Mouse (Mus musculus): ENCODE data around the gene Fbln7. TPM values are rescaled to one million over a fixed set of nuclear protein-coding genes. Genes with fewer than 3 reads are reported as not detected.
A peak's percentile ranks its signal among the peaks of the same experiment; 100 is the strongest.

The Fbln7 gene
- not detected in 2 replicates for polyA plus RNA-seq (2012; ENCODE audit: insufficient read depth, insufficient read length, missing spikeins)

DNA sequence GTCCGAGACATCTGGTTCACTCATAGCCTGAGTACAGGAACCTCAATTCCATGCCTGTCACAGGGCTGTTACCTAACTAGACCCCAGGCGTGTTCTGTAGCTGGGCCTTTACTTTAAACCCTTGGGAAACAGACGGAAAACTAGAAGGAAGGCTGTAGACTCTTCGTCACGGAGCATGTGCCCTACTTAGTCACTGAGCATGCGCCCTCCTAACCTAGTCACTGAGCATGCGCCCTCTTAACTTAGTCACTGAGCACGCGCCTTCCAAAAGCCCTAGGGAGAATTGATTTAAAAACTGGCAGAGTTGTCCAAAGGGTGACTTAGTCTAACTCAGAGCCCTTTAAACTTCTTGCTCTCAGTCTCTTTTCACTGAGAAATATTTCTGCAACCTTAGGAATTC, at the start of gene Fbln7:
Fbln7 (plus strand) TSS at position 346 of the 400 bp plus-strand sequence.
- 0 out of 2 replicates have a peak within 1 kb of the TSS, but pooled peaks have one; percentile 1 for H3K4me3 ChIP-seq (ENCODE audit: insufficient read depth, low read length)
- TF ChIP-seq CTCF (IDR thresholded peaks at IDR 0.05; ENCODE audit: low read depth, low read length) (no peak), POLR2A (IDR thresholded peaks at IDR 0.05; ENCODE audit: borderline replicate concordance, low read depth, low read length) (no peak)
- H3K27ac ChIP-seq (ENCODE audit: insufficient read depth, low read depth, low read length): no peak within 1 kb of the TSS
- no peaks in the 10 kb centered on the region for H3K4me1 ChIP-seq (ENCODE audit: control insufficient read depth, insufficient read depth, low read length)

GRCm38 (mm10) chr2:128816311-128816710, 46.5 kb upstream of the Fbln7 start:
- Histone ChIP-seq H3K4me1 (ENCODE audit: control insufficient read depth, insufficient read depth, low read length) (peaks cover 11% of the 10 kb centered on the region), H3K4me3 (ENCODE audit: insufficient read depth, low read length) (no peak overlapping the region)
- no peak for TF ChIP-seq POLR2A (IDR thresholded peaks at IDR 0.05; ENCODE audit: borderline replicate concordance, low read depth, low read length)
- no peak for TF ChIP-seq CTCF (IDR thresholded peaks at IDR 0.05; ENCODE audit: low read depth, low read length)

GRCm38 (mm10) chr2:128816916-128817315, 45.9 kb upstream of the Fbln7 start:
- Histone ChIP-seq H3K27ac (ENCODE audit: insufficient read depth, low read depth, low read length) (peak overlapping the region; percentile 45; the same call in 1 of the 2 replicates), H3K4me1 (ENCODE audit: control insufficient read depth, insufficient read depth, low read length) (peaks cover 17% of the 10 kb centered on the region), H3K4me3 (ENCODE audit: insufficient read depth, low read length) (no peak overlapping the region)
- TF ChIP-seq CTCF (IDR thresholded peaks at IDR 0.05; ENCODE audit: low read depth, low read length) (no peak), POLR2A (IDR thresholded peaks at IDR 0.05; ENCODE audit: borderline replicate concordance, low read depth, low read length) (no peak)

More at GRCm38 (mm10) chr2:128816311-128816710, 46.5 kb upstream of the Fbln7 start:
- no peak overlapping the region for H3K27ac ChIP-seq (ENCODE audit: insufficient read depth, low read depth, low read length)

GRCm38 (mm10) chr2:128817387-128817785, 45.4 kb upstream of the Fbln7 start:
- H3K4me3 ChIP-seq (ENCODE audit: insufficient read depth, low read length): peak overlapping the region; percentile 69
- TF ChIP-seq CTCF (IDR thresholded peaks at IDR 0.05; ENCODE audit: low read depth, low read length) (no peak), POLR2A (IDR thresholded peaks at IDR 0.05; ENCODE audit: borderline replicate concordance, low read depth, low read length) (0 out of 2 replicates have a peak, but pooled peaks have one; percentile 52)
- peak overlapping the region; percentile 97 for H3K27ac ChIP-seq (ENCODE audit: insufficient read depth, low read depth, low read length)
- H3K4me1 ChIP-seq (ENCODE audit: control insufficient read depth, insufficient read depth, low read length): peaks cover 19% of the 10 kb centered on the region

- H3K4me3 ChIP-seq (ENCODE audit: insufficient read depth, low read length): peak within 1 kb of the TSS; percentile 91
- TF ChIP-seq POLR2A (IDR thresholded peaks at IDR 0.05; ENCODE audit: borderline replicate concordance, low read depth, low read length) (no peak; the same call in 1 of the 2 replicates), CTCF (IDR thresholded peaks at IDR 0.05; ENCODE audit: low read depth, low read length) (no peak)
- H3K27ac ChIP-seq (ENCODE audit: insufficient read depth, low read depth, low read length): peak within 1 kb of the TSS; percentile 98
- peaks cover 17% of the 10 kb centered on the region for H3K4me1 ChIP-seq (ENCODE audit: control insufficient read depth, insufficient read depth, low read length)
These were observed 44.7 kb upstream of the Fbln7 start, which contains the start of gene Tmem87b for GRCm38 (mm10) chr2:128817786-128818681. Gene Tmem87b, plus strand, starts transcription at chr2:128818118.

- TF ChIP-seq POLR2A (IDR thresholded peaks at IDR 0.05; ENCODE audit: borderline replicate concordance, low read depth, low read length): no peak
- TF ChIP-seq CTCF (IDR thresholded peaks at IDR 0.05; ENCODE audit: low read depth, low read length): no peak
- Histone ChIP-seq H3K4me1 (ENCODE audit: control insufficient read depth, insufficient read depth, low read length) (peaks cover 17% of the 10 kb centered on the region), H3K4me3 (ENCODE audit: insufficient read depth, low read length) (peak overlapping the region; percentile 91), H3K27ac (ENCODE audit: insufficient read depth, low read depth, low read length) (peak overlapping the region; percentile 98)
These were observed 43.7 kb upstream of the Fbln7 start for GRCm38 (mm10) chr2:128818956-128819643.

- peak overlapping the region; percentile 73 for H3K27ac ChIP-seq (ENCODE audit: insufficient read depth, low read depth, low read length)
- TF ChIP-seq POLR2A (IDR thresholded peaks at IDR 0.05; ENCODE audit: borderline replicate concordance, low read depth, low read length) (no peak), CTCF (IDR thresholded peaks at IDR 0.05; ENCODE audit: low read depth, low read length) (no peak)
These were observed 42.1 kb upstream of the Fbln7 start for GRCm38 (mm10) chr2:128820631-128821030.

GRCm38 (mm10) chr2:128823893-128824292, 38.9 kb upstream of the Fbln7 start:
- Histone ChIP-seq H3K4me1 (ENCODE audit: control insufficient read depth, insufficient read depth, low read length) (peaks cover 21% of the 10 kb centered on the region), H3K27ac (ENCODE audit: insufficient read depth, low read depth, low read length) (no peak overlapping the region), H3K4me3 (ENCODE audit: insufficient read depth, low read length) (no peak overlapping the region)
- TF ChIP-seq CTCF (IDR thresholded peaks at IDR 0.05; ENCODE audit: low read depth, low read length) (no peak), POLR2A (IDR thresholded peaks at IDR 0.05; ENCODE audit: borderline replicate concordance, low read depth, low read length) (no peak)

More at GRCm38 (mm10) chr2:128820631-128821030, 42.1 kb upstream of the Fbln7 start:
- peak overlapping the region; percentile 36; the same call in 1 of the 2 replicates for H3K4me3 ChIP-seq (ENCODE audit: insufficient read depth, low read length)
- H3K4me1 ChIP-seq (ENCODE audit: control insufficient read depth, insufficient read depth, low read length): peaks cover 17% of the 10 kb centered on the region

DNA sequence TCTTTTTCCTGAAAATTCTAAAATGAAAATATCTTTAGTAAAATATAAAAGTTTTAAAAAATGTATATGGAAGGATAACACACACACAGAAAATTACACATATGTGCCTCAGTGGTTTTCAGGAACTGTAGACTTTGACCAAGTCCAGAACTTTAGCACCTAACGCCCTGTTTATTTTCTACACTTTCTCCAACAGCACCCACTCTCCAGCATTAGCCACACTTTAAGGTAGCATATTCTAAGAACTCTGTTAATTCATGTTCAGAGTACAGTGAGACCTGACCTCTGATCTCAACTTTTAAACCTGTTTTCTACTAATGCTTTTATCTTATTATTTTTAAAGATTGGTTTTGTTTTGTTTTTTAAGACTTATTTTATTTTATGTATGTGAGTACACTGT, 35.0 kb upstream of the Fbln7 start:
- TF ChIP-seq CTCF (IDR thresholded peaks at IDR 0.05; ENCODE audit: low read depth, low read length) (no peak), POLR2A (IDR thresholded peaks at IDR 0.05; ENCODE audit: borderline replicate concordance, low read depth, low read length) (no peak)
- H3K27ac ChIP-seq (ENCODE audit: insufficient read depth, low read depth, low read length): no peak overlapping the region
- H3K4me1 ChIP-seq (ENCODE audit: control insufficient read depth, insufficient read depth, low read length): peaks cover 15% of the 10 kb centered on the region
- H3K4me3 ChIP-seq (ENCODE audit: insufficient read depth, low read length): no peak overlapping the region

All from bone marrow macrophage, adult 2 months (primary cell).